Mouse (Mus musculus) erythroblast, embryonic 14.5 days (primary cell): ENCODE results near the gene Tmem28.

Source experiments
- GATA1 ChIP-seq: IDR thresholded peaks from 2 replicates; pipeline ENCODE4 v1.6.1; 2012; ENCODE audit warnings: low read length, inconsistent platforms, mixed read lengths
- TAL1 ChIP-seq: IDR thresholded peaks from 3 replicates; pipeline ENCODE4 v1.6.1; 2012; ENCODE audit warnings: low read length, inconsistent platforms, mixed read lengths

- no peak for TF ChIP-seq GATA1
- TF ChIP-seq TAL1 = no peak
These were observed 52.6 kb downstream of the Tmem28 start for GRCm38 (mm10) chrX:99873259-99873919.
